Mouse (Mus musculus) liver, postnatal 0 days (tissue): ENCODE data around the gene Gpsm3.

Experiments
- CTCF ChIP-seq: sonication (generic); IDR thresholded peaks from 2 replicates; pipeline ENCODE4 v1.5.1; 2016; ENCODE audit warnings: antibody characterized with exemption, low read depth
- EP300 ChIP-seq: IDR thresholded peaks from 2 replicates; pipeline ENCODE4 v1.6.1; 2016; ENCODE audit warnings: antibody characterized with exemption, low read depth, mild to moderate bottlenecking

- TF ChIP-seq EP300 (no peak), CTCF (no peak)
Observed at GRCm38 (mm10) chr17:34604511-34605237, 15.1 kb downstream of the Gpsm3 start.
